Mouse (Mus musculus) heart, adult 2 months (tissue): ENCODE measurements around the gene Hprt.

Source experiments
- CTCF ChIP-seq: fragments of 200-600 bp; IDR thresholded peaks from 2 replicates; pipeline ENCODE4 v1.8.1; 2022; ENCODE audit warnings: antibody characterized with exemption, mild to moderate bottlenecking, moderate library complexity
- POLR2A ChIP-seq: fragments of 200-500 bp; IDR thresholded peaks from 2 replicates; pipeline ENCODE4 v1.6.1; 2011; ENCODE audit warnings: mild to moderate bottlenecking, low read depth, low read length, control low read depth; ENCODE audit not compliant: insufficient read depth

DNA sequence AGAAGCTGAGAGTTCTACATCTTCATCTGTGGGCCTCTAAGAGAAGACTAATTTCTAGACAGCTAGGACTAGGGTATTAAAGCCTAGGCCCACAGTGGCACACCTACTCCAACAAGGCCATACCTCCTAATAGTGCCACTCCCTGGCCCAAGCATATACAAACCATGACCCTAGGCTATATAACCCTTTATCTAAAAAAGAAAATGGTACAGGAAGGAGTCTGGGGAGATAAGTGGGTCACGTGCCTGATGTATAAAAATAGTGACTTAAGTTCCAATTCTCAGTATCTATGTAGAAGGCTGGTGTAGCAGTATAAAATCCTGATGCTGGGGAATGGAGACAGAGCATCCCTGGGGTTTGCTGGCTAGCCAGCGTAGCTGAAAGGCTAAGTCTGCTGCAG lies 22.8 kb upstream of the Hprt start:
- TF ChIP-seq POLR2A (no peak), CTCF (no peak)
